Mouse (Mus musculus) myocyte (in vitro differentiated cells): ENCODE measurements around the gene Bach2.

ENCODE experiments used
- CEBPB ChIP-seq: IDR thresholded peaks from 2 replicates; pipeline ENCODE4 v1.6.1; 2011; ENCODE audit warnings: mild to moderate bottlenecking, moderate library complexity; ENCODE audit not compliant: poor library complexity, insufficient read depth, severe bottlenecking
- E2F4 ChIP-seq: IDR thresholded peaks from one replicate; pipeline ENCODE4 v1.6.1; 2011; ENCODE audit warnings: mild to moderate bottlenecking, control low read depth, moderate library complexity; ENCODE audit not compliant: insufficient read depth
- MAX ChIP-seq: IDR thresholded peaks from one replicate; pipeline ENCODE4 v1.6.1; 2011; ENCODE audit warnings: low read depth, mild to moderate bottlenecking, control low read depth
- MYOD1 ChIP-seq, 3 experiments: IDR thresholded peaks; one replicate each; pipeline ENCODE4 v1.6.1; 2011; ENCODE audit warnings: control low read depth in 2 of 3, low read depth in 2 of 3, mild to moderate bottlenecking in 2 of 3, moderate library complexity in 1 of 3; ENCODE audit not compliant: insufficient read length in 2 of 3, control insufficient read depth in 1 of 3
- MYOG ChIP-seq, 3 experiments: IDR thresholded peaks; one replicate each; pipeline ENCODE4 v1.6.1; 2011; ENCODE audit warnings: control low read depth in 2 of 3, low read depth in 2 of 3, mild to moderate bottlenecking in 2 of 3; ENCODE audit not compliant: insufficient read length in 2 of 3, control insufficient read depth in 1 of 3, insufficient read depth in 1 of 3
- POLR2A ChIP-seq: IDR thresholded peaks from one replicate; pipeline ENCODE4 v1.6.1; 2011; ENCODE audit warnings: low read depth, mild to moderate bottlenecking, control low read depth, moderate library complexity; ENCODE audit not compliant: insufficient read length
- POLR2AphosphoS2 ChIP-seq: IDR thresholded peaks from one replicate; pipeline ENCODE4 v1.6.1; 2011; ENCODE audit warnings: low read depth, control low read depth; ENCODE audit not compliant: insufficient read length
- TCF12 ChIP-seq: IDR thresholded peaks from one replicate; pipeline ENCODE4 v1.6.1; 2011; ENCODE audit warnings: mild to moderate bottlenecking, control low read depth; ENCODE audit not compliant: poor library complexity, insufficient read depth, severe bottlenecking
- TCF3 ChIP-seq: IDR thresholded peaks from one replicate; pipeline ENCODE4 v1.6.1; 2011; ENCODE audit warnings: low read depth, control low read depth; ENCODE audit not compliant: insufficient read length
- USF1 ChIP-seq: IDR thresholded peaks from one replicate; pipeline ENCODE4 v1.6.1; 2011; ENCODE audit warnings: low read depth, mild to moderate bottlenecking, control low read depth, moderate library complexity

DNA sequence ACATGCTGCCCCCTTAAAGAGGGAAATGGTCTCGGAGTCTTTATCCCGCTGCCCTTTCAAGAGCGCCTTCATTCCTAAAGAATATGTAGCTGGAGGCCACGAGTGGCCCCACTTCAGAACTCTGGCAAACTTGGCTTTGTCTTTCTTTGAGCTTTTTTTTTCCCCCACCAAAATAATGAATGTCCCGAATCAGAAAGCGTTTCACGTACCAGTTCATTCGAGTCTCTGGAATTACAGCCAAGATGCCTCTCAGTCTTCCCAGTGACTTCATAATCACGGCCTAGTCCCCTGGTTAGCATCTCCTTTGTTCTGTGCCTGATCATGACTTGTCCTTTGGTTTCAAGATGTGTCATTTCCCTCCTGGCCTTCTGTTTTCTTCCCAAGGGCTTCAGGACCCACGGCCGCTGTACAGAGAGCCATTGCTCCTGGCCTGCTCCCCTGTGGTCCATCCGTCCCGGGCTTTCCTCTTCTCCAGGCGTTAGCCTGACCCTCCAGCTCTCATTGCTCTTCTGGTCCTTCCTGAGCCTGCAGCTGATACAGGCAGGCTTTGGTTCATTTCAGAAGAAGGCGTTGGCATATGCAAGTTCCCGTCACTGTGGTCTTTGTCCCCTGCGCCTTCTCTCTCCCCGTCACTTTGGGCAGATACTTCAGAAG, 5.6 kb downstream of the Bach2 start:
- TF ChIP-seq POLR2A (no peak), USF1 (no peak), E2F4 (no peak), CEBPB (no peak), TCF12 (no peak), MAX (no peak), MYOD1 (IDR thresholded peaks at IDR 0.05; ENCODE audit: control insufficient read depth in 1 of 3, insufficient read length in 2 of 3, low read depth in 2 of 3) (no peak), POLR2AphosphoS2 (no peak), MYOG (IDR thresholded peaks at IDR 0.05; ENCODE audit: control insufficient read depth in 1 of 3, insufficient read depth in 1 of 3, insufficient read length in 2 of 3, low read depth in 2 of 3) (no peak), TCF3 (no peak)
